Mouse (Mus musculus) thymus, postnatal 0 days (tissue): Measurements from ENCODE around the gene Iqce. TPM values are rescaled to one million over a fixed set of nuclear protein-coding genes. Genes with fewer than 3 reads are reported as not detected.
A peak's percentile ranks its signal among the peaks of the same experiment; 100 is the strongest.

Experiments used
- DNase-seq: peaks from one replicate; pipeline ENCODE4 v3.0.0-alpha.2; 2015; ENCODE audit warnings: low spot score
- polyA plus RNA-seq: library from polyadenylated mRNA; unstranded; fragments of >200 nt; fragmentation: Nextera tagmentation; extraction: Ambion mirVana; gene quantifications from 2 replicates; pipeline ENCODE4 v1.2.1, GENCODE M21; 2015

Gene Iqce
- polyA plus RNA-seq, 1 experiment from 2014 or later, result 11.4 TPM

GRCm38 (mm10) chr5:140662741-140663592 lies 39.2 kb downstream of the Iqce start:
- DNase-seq, result no peak

- no peak for DNase-seq
Measured at GRCm38 (mm10) chr5:140661875-140662643, 40.1 kb downstream of the Iqce start.

GRCm38 (mm10) chr5:140661427-140661826 lies 40.8 kb downstream of the Iqce start:
- no peak for DNase-seq

GRCm38 (mm10) chr5:140660398-140660797 lies 41.8 kb downstream of the Iqce start:
- DNase-seq, result no peak

GRCm38 (mm10) chr5:140659607-140660272 lies 42.4 kb downstream of the Iqce start:
- no peak for DNase-seq

- DNase-seq, result no peak
Measured at GRCm38 (mm10) chr5:140654096-140654845, 47.9 kb downstream of the Iqce start.

- no peak for DNase-seq
Measured at GRCm38 (mm10) chr5:140652587-140652986, 49.6 kb downstream of the Iqce start.

- no peak for DNase-seq
Measured at GRCm38 (mm10) chr5:140651231-140651630, 50.9 kb downstream of the Iqce start.

GRCm38 (mm10) chr5:140649881-140650414 lies 52.2 kb downstream of the Iqce start:
- DNase-seq, result no peak

- DNase-seq, result peak; percentile 97
Measured at GRCm38 (mm10) chr5:140649101-140649667, 53.0 kb downstream of the Iqce start.

GRCm38 (mm10) chr5:140648519-140649100 lies 53.6 kb downstream of the Iqce start, which contains the start of gene Ttyh3:
Gene Ttyh3, minus strand, starts transcription at chr5:140649031.
- DNase-seq, result no peak

- peak; percentile 38 for DNase-seq
Measured at GRCm38 (mm10) chr5:140647821-140648518, 54.2 kb downstream of the Iqce start.

- no peak for DNase-seq
Measured at GRCm38 (mm10) chr5:140647031-140647760, 55.0 kb downstream of the Iqce start.

GRCm38 (mm10) chr5:140646171-140646570 lies 56.0 kb downstream of the Iqce start:
- DNase-seq, result no peak

GRCm38 (mm10) chr5:140645454-140645853 lies 56.7 kb downstream of the Iqce start:
- DNase-seq, result no peak

- DNase-seq, result no peak
Measured at GRCm38 (mm10) chr5:140644702-140645201, 57.4 kb downstream of the Iqce start.

- DNase-seq, result no peak
Measured at GRCm38 (mm10) chr5:140644263-140644662, 57.9 kb downstream of the Iqce start.

- no peak for DNase-seq
Measured at GRCm38 (mm10) chr5:140642076-140642475, 60.1 kb downstream of the Iqce start.
